Mouse (Mus musculus) testis, adult 2 months (tissue): ENCODE data around the gene Apba2.

ENCODE experiments used
- CTCF ChIP-seq: fragments of 200-500 bp; IDR thresholded peaks from 2 replicates; pipeline ENCODE4 v1.5.1; 2012; ENCODE audit warnings: low read depth, mild to moderate bottlenecking, inconsistent platforms, low read length, moderate library complexity; ENCODE audit not compliant: control insufficient read depth, insufficient read depth, insufficient replicate concordance
- POLR2A ChIP-seq: fragments of 200-500 bp; IDR thresholded peaks from 2 replicates; pipeline ENCODE4 v1.6.1; 2012; ENCODE audit warnings: low read depth, mild to moderate bottlenecking, inconsistent platforms, low read length, moderate library complexity; ENCODE audit not compliant: control insufficient read depth

GRCm38 (mm10) chr7:64586571-64586970 is 85.1 kb downstream of the Apba2 start:
- TF ChIP-seq CTCF (no peak), POLR2A (no peak)
